Mouse (Mus musculus) C2C12 (cell line): ENCODE measurements at regions not wholly inside any gene's neighbourhood (a gene's known extent, or its start where the extent isn't known, plus 50 kb on each side); places are given as distances from the start of the nearest gene placed in this dataset.

Experiments used
- CTCF ChIP-seq: IDR thresholded peaks from one replicate; pipeline ENCODE4 v1.5.1; 2011; ENCODE audit not compliant: control insufficient read depth, insufficient read depth, insufficient read length
- FOSL1 ChIP-seq: IDR thresholded peaks from one replicate; pipeline ENCODE4 v1.8.0; 2011; ENCODE audit warnings: mild to moderate bottlenecking, low read length; ENCODE audit not compliant: poor library complexity, insufficient read depth, severe bottlenecking
- MYOD1 ChIP-seq: IDR thresholded peaks from one replicate; pipeline ENCODE4 v1.6.1; 2011; ENCODE audit warnings: low read depth; ENCODE audit not compliant: control insufficient read depth, insufficient read length
- USF1 ChIP-seq: IDR thresholded peaks from one replicate; pipeline ENCODE4 v1.6.1; 2011; ENCODE audit warnings: low read depth, mild to moderate bottlenecking, control low read depth, moderate library complexity

GRCm38 (mm10) chr14:71177341-71177740 lies 577.7 kb upstream of the Fam160b2 start:
- TF ChIP-seq CTCF (no peak), USF1 (no peak), FOSL1 (no peak), MYOD1 (no peak)
